Mouse (Mus musculus) erythroblast, embryonic 14.5 days (primary cell): Measurements from ENCODE around the gene Olfr617.

Source experiments
- GATA1 ChIP-seq: IDR thresholded peaks from 2 replicates; pipeline ENCODE4 v1.6.1; 2012; ENCODE audit warnings: low read length, inconsistent platforms, mixed read lengths
- TAL1 ChIP-seq: IDR thresholded peaks from 3 replicates; pipeline ENCODE4 v1.6.1; 2012; ENCODE audit warnings: low read length, inconsistent platforms, mixed read lengths

DNA sequence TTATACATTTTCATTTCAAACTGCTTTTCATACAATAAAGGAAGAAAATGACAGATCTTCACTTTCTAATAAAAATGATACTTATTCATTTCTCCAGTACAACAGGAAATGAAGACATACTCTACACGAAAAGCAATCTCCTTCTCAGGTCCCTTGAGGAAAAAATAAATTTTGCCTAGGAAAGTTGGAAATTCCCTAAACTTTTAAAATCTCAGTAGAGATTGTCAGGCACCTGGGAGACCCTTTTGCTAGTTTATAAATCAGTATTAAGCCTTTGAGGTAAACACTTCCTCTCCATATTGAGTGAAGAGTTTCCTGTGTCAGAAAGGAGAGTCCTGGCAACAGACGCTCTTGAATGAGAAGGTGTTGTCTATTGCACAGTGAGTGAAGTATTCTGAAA lies 25.1 kb upstream of the Olfr617 start, which contains the start of gene Olfr613:
- no peak for TF ChIP-seq GATA1
- TF ChIP-seq TAL1: no peak
